Mouse (Mus musculus): ENCODE results near the gene Olfr1466. TPM values are rescaled to one million over a fixed set of nuclear protein-coding genes. Genes with fewer than 3 reads are reported as not detected.

Olfr1466 gene
- not detected for polyA plus RNA-seq (2017; shearing (Covaris generic))

DNA sequence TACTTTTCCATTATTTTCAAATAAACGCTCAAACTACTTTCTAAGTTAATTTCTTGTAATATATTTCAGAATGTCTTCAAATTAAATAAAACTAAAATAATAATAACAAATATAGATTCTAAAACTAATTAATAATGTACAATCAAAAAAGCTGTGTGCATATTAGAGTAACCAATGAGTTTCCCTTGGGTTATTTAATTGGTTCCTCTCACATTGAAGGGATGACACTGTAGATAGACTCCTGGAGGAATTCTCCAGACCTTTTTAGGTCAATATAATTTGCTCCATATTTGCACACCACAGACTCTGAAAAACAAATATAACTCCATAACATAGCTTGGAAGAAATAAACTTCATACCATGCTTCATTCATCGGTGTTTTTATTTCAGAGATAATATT, at the start of gene Olfr1466:
TSS of gene Olfr1466 (plus strand) at position 301 of the 400 bp plus-strand sequence.

GRCm38 (mm10) chr19:13315441-13315840, 23.2 kb upstream of the Olfr1466 start, which contains the start of gene Olfr1465:
Gene Olfr1465 (minus strand): TSS chr19:13315541.

DNA sequence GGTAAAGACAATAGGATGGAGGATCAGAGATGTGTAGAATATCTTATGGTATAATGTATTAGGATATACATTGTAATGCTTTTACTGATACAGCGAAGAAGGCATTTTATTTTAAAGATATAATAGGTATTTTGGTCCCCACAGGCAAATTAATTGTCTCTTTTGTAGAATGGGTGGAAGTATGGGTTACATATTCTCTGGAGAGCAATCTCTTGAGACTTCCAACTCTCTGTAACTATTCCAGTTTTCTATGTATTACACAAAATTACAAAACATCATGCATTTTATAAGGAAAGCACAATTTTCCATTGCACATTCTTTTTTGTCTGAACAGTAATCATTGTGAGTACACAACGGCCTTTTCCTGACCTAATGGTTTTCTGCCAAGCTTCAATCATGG, 23.3 kb downstream of the Olfr1466 start, which contains the start of gene Olfr1467:
TSS of gene Olfr1467 (plus strand) at position 301 of the 400 bp plus-strand sequence.

Other genes with a start within 250 kb of the Olfr1466 start
- gene Olfr1457, start 241.0 kb upstream of the Olfr1466 start, polyA plus RNA-seq (2017; shearing (Covaris generic)) = 0.83 TPM
- gene Olfr1458, start 232.1 kb upstream of the Olfr1466 start, polyA plus RNA-seq (2017; shearing (Covaris generic)) = not detected
- 0.17 TPM for gene Olfr1459, start 189.3 kb upstream of the Olfr1466 start, polyA plus RNA-seq (2017; shearing (Covaris generic))
- gene Olfr1461, start 175.9 kb upstream of the Olfr1466 start, polyA plus RNA-seq (2017; shearing (Covaris generic)) = not detected
- not detected for gene Olfr1462, start 153.1 kb upstream of the Olfr1466 start, polyA plus RNA-seq (2017; shearing (Covaris generic))
- gene Olfr1463, start 107.5 kb upstream of the Olfr1466 start, polyA plus RNA-seq (2017; shearing (Covaris generic)) = not detected
- not detected for gene Olfr1465, start 23.3 kb upstream of the Olfr1466 start, polyA plus RNA-seq (2017; shearing (Covaris generic))
- 0.10 TPM for gene Olfr1467, start 23.4 kb downstream of the Olfr1466 start, polyA plus RNA-seq (2017; shearing (Covaris generic))
- 0.12 TPM for gene Olfr1469, start 69.0 kb downstream of the Olfr1466 start, polyA plus RNA-seq (2017; shearing (Covaris generic))
- 0.12 TPM for gene Olfr1471, start 104.5 kb downstream of the Olfr1466 start, polyA plus RNA-seq (2017; shearing (Covaris generic))
- gene Olfr1472, start 117.2 kb downstream of the Olfr1466 start, polyA plus RNA-seq (2017; shearing (Covaris generic)) = not detected
- not detected for gene Olfr1474, start 130.7 kb downstream of the Olfr1466 start, polyA plus RNA-seq (2017; shearing (Covaris generic))
- not detected for gene Olfr1475, start 141.3 kb downstream of the Olfr1466 start, polyA plus RNA-seq (2017; shearing (Covaris generic))
- 0.20 TPM for gene Olfr1477, start 161.7 kb downstream of the Olfr1466 start, polyA plus RNA-seq (2017; shearing (Covaris generic))
- gene Olfr1480, start 189.1 kb downstream of the Olfr1466 start, polyA plus RNA-seq (2017; shearing (Covaris generic)) = not detected
- not detected for gene Olfr1484, start 244.6 kb downstream of the Olfr1466 start, polyA plus RNA-seq (2017; shearing (Covaris generic))

All from effector memory CD4-positive, alpha-beta T cell, adult 7 months (primary cell).